Mouse (Mus musculus) layer of hippocampus, adult 11-12 months (tissue): Measurements from ENCODE around the gene Serpina5.
A peak's percentile ranks its signal among the peaks of the same experiment; 100 is the strongest.
"Not testable (repeated sequence)": the region's sequence is repeated elsewhere in the genome, so short reads cannot be mapped to it uniquely, and the experiment has no call there.

Experiments used
- DNase-seq: peaks from one replicate; pipeline ENCODE4 v3.0.0; 2022; ENCODE audit warnings: low spot score

Gene Serpina5

DNA sequence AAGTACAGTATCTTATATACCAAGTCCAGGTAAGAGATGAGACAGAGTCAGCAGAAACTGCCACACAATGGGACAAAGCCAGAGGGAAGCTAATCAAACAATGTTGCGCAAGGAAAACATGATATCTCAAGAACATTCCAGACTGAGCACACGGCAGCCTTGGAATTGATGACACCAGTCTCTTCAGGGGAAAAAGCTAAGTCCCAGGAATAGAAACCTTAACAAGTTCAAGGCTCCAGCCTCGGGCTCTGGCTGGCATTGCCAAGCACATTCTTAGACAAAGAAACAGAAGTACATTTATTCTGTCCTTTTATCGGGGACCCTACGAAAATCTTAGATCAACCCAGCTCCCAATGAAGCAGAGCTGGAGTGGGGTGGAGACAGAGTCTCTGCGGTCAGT, at the start of gene Serpina5:
TSS of gene Serpina5 (plus strand) at position 346 of the 400 bp plus-strand sequence.
- no peak for DNase-seq

DNA sequence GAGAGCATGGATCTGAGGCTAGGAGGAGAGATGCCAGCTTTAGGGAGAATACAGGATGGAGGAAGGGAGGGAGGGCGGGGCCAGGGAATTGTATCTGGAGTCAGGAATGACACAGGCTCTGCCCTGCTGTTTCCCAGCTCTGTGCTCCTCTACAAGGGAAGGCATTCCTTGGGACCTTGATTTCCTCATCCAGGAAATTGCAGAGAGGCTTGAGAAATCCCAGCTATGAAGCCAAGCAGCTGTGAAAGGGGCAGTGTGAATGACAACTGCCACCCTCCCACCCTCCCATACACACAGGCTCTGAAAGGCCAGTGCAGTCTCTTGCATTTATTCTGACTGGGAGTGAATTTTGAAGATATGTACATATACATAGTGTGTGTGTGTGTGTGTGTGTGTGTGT, 46.9 kb upstream of the Serpina5 start:
- DNase-seq, result no peak

DNA sequence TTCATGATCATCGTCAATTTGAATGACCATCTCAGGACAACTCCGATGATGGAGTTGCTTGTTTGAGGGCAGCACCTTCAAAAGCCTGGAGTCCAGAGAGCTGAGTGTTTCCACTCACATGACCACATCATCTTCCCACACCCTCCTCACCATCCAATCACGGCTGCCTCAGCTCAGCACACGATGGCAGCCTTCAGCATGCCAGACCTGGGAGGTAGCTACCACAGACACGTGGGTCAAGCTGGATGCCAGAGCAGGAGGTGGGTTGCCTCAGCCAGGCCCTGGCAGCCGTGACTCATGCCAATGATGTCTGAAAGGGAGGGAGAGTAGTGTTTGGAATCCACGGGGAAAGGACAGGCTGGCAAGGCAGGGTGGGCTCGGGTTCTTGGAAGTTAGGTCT, 45.2 kb upstream of the Serpina5 start:
- DNase-seq, result no peak

DNA sequence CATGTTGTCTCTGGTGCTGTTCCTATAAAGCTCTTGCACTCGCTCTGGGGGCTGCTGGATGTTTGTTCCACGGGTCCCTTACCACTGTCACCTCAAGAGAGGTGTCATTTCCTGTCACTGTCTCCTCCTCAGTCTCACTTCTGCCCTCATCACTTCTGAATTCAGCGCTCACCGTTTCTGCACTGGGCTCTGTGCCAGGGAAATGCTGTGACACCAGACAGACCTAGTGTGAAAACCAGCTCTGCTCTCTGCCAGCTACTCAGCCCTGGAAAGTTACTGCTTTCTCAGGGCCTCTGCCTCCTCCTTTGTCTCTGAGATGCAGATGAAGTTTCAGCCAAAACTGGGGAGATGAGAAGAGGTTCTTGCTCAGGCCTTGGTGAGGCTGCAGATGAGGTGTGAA, 43.9 kb upstream of the Serpina5 start:
- DNase-seq, result peak; percentile 45

DNA sequence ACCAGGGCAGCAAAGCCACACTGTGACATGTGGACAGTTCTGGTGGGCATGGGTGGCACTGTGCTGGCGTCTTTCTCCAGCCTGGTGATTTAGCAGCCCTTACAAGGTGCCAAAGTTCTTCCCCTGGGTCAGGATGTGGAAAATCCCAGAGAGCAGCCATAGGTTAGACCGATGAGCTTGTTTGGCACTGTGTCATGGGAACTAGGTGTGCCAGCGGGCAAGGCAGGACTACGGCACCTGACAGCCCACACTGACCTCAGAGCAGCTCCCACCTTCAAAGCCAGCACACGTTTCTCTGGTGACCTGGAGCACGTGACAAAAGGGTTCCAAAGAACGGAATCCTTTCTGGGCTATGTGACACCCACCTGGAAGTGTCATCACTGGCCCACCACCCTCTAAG, 43.4 kb upstream of the Serpina5 start:
- no peak for DNase-seq

DNA sequence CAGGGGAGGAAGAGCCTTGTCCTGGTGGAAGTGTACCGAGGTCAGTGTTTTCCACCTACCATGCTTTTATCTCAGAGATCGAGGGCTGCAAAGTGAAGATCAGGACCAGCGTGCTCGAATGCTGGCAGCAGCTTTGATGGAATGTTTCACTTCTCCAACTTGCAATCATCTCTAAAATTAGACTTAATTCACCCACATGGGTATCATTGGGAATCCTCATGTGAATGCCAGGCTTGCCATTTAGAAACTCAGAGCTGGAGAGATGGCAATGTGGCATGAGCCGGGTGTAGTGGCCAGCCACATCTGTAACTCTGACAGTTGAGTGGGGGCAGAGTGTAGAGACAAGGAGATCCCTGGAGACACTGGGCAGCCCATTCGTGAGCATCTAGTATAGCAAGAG, 40.8 kb upstream of the Serpina5 start:
- no peak for DNase-seq

DNA sequence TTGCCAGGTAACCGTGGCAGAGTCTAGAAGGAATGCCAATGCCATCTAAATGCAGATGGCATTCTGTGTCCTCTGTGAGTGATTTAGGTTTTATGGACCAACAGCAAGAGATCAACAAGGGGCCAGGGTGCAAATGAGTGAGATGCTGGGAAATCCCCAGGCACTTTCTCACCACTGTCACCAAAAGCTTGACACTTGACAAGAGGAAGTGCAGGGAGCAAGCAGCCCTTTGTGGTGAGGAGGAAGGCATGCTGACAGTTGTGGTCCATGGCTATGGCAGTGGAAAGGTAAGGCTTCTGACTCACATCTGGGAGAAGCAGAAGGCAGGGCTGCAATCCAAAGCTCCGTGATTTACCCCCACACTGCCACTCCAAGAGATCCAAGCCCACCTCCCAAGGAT, 39.1 kb upstream of the Serpina5 start:
- no peak for DNase-seq

DNA sequence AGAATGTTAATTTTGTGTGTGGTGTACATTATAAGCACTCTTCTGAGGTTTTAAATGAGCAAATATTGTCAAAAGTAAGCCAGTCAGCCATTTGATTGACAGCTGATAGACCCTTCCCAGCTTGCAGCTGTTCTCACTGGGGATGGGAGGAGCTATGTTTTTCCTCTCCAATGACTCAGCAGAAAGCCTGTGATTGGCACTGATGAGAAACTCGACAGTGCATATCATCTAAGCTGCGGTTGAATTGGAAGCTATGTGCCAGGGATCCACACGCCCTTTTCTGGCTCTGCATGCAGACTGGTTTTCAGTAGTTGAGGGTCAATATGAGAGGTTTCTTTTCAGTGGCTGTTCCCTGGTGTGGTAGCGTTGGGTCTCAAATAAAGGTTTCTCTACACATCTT, 36.4 kb upstream of the Serpina5 start:
- DNase-seq, result no peak

DNA sequence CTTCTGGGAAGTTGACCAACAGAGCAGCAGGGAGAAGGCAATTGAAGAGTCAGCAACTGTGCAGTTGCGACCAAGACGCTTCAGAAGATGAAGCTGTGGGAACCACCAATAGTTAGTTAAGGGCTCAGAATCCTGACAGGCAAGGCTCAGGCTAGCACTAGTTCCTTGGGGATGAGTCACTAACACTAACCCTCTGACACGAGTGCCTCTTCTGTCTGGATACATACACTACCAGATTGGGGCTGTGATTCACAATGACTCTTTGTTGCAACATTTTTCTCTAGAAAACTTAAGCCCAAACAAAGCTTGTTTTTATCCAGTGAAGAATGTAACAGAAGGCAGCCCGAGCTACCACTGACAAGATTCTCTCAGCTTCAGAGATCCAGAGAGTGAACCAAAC, 35.9 kb upstream of the Serpina5 start:
- DNase-seq, result no peak

DNA sequence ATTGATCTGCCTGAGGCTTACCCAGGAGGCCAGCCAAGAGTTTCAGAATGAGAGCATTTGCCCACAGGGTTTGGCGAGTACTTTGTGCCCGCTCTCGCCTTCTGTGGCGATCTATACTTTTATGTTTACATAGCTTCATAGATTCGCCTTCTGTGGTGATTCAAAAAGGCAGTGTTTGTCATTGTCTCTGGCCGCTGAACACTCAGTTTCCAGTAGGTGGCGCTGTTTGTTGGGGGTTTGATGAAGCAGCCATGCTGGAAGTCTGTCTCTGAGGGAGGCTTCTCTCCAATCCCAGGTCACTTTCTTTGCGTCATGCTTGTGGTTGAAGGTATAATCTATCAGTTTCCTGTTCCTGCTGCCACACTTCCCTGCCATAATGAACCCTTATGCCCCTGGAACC, 34.7 kb upstream of the Serpina5 start:
- peak; percentile 65 for DNase-seq

DNA sequence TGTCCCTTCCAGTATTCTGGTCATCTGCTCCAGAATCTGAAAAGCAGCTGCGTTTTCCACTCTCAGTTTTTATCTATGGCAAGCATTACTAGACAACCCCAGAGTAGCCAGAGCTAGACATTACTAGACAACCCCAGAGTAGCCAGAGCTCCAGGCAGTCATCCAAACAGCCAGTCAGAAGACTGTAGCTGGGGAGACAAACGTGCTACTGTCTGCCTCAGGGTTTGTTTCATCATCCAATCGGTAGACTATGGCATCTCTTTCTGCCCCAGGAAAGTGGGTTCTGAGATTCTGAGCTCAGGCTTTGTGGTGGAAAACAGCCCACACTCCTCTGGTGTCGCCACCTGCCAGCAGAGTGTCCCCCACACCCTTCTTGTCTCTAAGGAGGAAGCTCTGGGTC, 33.4 kb upstream of the Serpina5 start:
- DNase-seq, result peak; percentile 81

DNA sequence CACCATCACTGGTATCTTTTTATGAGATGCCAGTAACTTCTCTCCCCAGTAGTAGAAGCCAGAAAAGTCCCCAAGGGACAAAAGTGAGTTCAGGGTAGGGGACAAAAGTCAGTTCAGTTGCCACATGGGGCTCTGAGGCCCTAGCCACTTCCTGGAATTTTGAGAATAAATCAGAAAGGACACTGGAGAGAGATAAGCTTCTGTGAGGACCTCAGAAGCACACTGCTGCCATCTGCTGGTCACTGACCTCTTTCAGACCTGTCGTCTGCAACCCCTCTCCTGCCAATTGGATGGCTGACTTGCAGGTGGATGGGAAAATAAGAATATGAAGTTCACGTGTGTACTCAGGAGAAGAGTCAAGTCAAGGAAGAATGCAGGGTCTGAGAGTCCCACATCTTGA, 31.3 kb upstream of the Serpina5 start:
- DNase-seq, result peak; percentile 88

DNA sequence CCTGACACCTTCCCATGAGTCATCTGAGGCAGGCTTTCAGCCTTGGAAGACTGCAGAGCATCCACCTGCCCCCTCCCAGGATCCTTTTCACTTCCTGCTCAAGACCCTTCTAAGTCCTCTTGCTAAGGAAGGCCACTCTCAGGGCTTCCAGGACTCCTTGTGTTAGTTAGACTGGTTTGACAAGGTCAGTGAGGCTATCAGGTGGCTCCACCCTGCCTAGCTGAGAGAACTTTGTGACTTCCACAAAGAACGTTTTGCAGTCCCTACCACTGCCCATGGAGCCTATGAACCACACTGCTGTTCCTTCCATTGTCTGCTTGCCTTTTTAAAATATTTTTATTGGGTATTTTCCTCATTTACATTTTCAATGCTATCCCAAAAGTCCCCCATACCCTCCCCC, 29.2 kb upstream of the Serpina5 start:
- DNase-seq, result no peak

DNA sequence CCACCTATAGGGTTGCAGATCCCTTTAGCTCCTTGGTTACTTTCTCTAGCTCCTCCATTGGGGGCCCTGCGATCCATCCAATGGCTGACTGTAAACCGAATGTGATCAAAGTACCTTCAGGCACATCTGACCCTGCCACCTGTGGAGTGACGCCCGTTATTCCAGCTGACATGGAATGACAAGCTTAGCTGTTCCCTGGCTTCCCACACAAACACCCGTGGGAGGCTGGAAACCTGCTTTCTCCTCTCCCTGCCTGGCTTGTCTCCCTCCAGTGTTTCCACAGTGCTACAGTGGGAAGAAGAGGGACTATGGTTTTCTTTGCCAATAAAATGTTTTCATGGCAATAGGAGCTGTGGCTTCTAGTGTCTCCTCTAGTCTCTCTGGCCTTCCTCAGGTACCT, 28.6 kb upstream of the Serpina5 start:
- DNase-seq, result peak; percentile 50

DNA sequence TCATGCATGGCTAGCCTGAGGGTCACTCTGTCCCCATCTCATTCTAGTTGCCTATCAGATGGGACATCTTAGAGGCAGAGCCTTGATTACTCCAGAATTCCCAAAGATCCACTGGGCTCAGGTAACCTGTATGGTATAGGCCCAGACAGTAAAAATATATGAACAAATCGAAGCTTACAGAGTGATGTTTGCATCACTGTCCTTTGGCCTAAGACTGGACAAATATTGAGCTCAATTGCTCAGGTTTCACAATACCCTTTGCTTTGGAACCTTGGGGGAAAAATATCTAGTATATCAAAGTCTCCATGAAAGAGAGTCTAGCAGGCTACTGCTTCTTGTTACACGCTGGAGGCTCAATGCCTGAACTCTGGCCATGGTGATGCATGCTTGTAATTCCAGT, 10.8 kb upstream of the Serpina5 start:
- no peak for DNase-seq

DNA sequence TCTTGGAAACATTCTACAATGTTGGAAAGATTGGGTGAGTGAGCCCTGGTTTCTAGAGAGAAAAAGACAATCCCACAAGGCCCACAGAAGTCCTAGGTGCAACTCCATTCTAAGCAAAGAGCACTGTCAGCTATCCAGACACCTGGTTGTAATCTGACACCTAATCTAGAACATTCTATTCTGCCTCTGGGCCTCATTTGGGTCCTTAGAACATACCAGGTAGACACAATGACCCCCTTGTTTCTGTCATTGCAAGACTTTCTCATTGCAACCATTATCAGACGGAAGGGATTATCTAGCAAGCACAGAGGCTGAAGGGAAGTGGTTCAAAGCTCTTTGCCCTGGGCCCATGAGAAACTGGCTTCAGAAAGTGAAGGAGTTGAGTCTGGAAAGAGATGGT, 9.6 kb upstream of the Serpina5 start:
- DNase-seq, result no peak

DNA sequence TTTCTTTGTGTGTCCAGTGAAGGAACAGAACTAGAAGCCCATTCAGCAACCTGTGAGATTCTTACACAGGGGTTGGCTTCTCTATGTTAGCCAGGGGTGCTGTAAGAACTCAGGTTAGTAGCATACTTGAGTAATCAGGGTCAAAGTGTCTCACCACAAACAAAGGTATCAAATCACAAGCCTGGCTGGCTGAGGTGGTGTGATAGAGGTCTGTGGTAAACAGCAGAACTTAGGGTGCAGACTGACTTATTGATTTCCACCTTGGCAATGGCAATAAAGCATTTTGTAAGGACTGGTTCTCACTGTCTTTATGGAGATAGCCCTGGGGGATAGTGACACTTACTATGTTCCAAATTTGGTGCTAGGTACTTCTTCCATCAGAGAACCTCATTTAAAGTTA, 4.9 kb downstream of the Serpina5 start:
- no peak for DNase-seq

DNA sequence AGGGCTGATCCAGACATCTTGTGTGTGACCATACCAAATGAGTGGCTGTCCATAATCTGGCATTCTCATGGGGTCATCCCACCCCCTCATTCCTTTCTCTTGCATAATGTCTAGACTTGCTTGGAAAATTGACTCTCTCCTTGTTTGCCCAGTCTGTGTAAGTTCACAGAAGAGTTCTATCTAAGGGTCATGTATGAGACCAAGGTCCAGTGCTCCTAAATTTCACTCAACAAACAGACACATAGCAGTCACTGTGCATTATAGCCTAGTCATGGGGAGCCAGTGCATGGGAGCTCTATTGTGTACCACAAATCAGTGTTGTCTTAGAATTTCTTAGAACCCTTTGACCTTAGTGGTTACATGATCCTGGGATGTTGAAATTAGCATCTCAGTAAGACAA, 6.0 kb downstream of the Serpina5 start:
- DNase-seq, result no peak

DNA sequence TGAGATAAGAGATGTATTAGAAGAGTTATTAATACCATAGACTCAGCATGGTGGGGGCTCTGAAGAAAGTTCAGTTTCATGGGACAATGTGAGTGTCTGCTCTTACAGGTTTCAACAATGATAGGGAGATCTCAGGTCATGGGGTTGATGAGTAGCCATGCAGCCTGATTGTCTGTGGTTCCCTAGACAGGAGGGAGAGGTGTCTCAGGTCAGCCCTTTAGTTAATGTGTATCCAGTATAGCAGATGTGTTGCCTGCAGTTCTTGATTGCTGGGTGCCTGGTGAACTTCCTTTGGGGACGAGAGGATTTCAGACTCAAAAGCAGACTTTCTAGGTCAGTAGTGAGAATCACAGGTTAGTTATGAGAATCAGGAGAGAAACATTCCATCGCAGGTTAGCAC, 7.6 kb downstream of the Serpina5 start:
- DNase-seq, result no peak

DNA sequence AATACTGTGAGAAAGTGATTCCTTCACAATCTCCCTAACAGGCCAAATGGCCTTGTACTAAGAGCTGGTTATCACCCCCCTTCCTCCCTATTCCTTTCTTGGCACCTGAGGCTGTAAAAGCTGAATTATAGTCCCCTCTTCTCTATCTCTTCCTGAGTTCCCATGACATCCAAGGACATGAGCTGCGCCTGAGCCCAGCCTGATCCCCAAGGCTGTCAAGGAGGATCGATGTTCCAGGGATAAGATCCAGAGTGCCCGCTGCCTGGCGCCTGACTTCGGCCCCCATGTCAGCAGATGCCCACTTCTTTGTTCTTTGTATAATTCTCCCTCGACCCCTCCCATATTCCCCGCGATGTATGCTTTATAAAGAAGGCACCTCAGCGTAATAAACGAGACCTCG, 11.4 kb downstream of the Serpina5 start, which contains the start of gene Serpina3a:
TSS of gene Serpina3a (plus strand) at position 392 of the 400 bp plus-strand sequence.
- DNase-seq, result not testable (repeated sequence)

DNA sequence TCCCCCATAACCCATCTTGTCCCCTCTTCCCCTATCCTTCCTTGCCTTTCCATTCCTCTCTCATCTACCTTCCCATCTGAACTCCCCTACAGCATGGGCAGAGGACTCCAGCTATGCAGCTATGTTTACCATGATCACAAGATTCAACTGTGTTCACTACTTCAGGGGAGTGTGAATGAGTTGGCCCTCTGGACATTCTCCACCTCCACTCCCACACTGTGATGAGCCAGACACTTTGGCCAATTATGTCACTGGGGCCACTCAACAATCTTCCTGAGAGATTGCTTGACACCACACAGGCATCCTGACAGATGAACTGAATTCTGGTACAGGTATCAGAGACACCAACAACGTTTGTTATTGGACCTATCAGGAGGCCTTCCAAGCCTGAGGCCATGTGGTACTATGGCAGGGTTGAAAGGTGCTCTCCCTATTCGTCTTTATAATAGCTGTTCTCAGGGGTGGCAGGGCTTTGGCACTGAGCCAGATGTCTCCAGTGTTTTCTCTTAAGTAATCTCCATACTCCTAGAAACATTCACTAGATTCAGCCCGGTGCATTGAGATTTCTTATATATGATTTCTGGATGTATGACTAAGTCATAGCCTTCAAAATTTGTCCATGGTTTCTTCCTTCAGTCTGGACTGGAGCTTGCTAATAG, 14.1 kb downstream of the Serpina5 start:
- no peak for DNase-seq

DNA sequence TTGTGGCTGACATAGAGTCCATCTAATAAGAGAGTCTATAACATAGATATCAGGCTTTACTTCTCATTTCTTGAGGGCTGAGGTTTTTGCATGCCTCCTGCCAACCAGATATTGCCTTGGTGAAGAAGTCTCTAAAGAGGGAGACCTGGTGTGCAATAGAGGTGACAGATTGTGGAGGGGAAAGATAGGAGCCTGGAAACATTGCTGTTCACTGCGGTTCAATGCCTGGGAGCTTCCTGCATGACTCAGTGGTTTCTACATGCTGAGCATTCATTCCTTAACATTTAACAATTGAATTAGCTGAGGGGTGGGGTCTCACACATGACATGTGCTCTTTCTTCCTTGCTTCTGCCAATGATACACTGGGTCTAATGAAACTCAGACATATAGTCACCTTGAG, 22.2 kb downstream of the Serpina5 start:
- DNase-seq, result no peak

DNA sequence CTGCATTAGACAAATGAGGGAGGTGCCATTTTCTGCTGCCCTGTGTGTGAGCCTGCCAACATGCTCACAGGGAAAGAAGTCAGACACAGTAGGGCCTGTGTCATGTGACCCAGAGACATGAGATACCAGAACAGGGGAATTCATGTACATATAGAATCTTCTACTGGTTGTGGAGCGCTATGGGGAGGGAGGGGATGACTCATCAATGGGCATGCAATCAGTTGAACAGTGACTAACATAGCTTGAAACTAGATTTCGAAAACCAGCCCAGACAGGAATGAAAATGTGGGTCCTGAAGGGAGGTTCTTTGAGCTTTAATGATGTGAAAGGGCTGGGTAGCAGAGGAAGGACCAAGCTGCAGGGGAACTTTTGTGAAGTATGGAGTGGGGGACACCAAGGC, 23.1 kb downstream of the Serpina5 start:
- no peak for DNase-seq

DNA sequence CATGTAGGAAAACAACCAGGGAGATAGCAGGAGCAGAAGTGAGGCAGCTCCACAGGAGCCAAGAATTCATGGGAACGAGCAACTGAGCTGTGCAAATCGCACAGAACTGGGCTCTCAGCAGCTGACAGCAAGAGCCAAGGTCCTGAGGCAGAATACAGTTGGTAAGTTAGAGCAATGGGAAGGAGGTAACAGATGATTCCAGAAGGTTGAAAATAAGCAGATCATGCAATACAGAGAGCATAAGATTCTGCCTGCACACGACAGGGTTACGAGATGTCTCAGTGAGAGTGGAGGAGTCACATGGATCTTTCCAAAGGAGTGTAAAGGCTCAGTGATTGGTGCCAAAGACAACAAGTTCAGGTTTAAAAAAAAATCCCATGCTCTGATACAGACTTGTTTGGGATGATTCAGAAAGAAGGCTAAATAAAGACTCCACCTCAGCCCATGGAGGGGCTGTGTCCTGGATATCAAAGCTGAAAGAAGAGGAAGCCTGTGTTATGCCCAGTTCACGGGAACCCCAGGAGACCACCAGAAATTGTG, 24.2 kb downstream of the Serpina5 start:
- no peak for DNase-seq
